Mouse (Mus musculus) naive thymus-derived CD4-positive, alpha-beta T cell, adult 5 months (primary cell): ENCODE results near the gene Gm20883. TPM values are rescaled to one million over a fixed set of nuclear protein-coding genes. Genes with fewer than 3 reads are reported as not detected.

Experiments
- polyA plus RNA-seq: library from polyadenylated mRNA; unstranded; fragments of 100-300 nt; shearing (Covaris generic); gene quantifications from one replicate; pipeline ENCODE4 v1.2.1, GENCODE M21; 2017

Gm20883 gene
- polyA plus RNA-seq: not detected

DNA sequence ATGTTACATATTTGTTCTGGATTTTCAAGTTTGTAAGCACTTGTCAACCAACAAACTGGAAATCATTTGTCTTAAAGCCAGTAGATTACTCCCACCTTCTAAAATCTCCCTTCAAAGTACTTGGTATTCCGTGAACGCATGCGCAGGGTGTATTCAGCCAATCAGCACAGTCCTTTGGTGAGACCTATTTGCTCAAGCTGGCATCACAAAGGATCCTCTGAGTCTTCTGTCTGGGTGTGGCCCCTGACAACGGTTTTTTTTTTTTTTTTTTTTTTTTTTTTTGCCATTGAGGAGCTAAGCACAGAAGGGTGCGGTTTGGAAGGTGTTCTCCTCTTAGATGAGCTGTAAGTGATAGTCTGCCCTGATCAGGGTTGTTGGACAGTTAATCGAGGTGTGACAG is at the start of gene Gm20883:
Gene Gm20883 (plus strand): TSS at position 301 of the 400 bp plus-strand sequence.

